Mouse (Mus musculus): ENCODE measurements around the gene C87436. TPM values are rescaled to one million over a fixed set of nuclear protein-coding genes. Genes with fewer than 3 reads are reported as not detected.
"Not testable (repeated sequence)": the region's sequence is repeated elsewhere in the genome, so short reads cannot be mapped to it uniquely, and the experiment has no call there.

The C87436 gene
- polyA plus RNA-seq, 1 experiment from 2014 or later = 25.5 TPM

DNA sequence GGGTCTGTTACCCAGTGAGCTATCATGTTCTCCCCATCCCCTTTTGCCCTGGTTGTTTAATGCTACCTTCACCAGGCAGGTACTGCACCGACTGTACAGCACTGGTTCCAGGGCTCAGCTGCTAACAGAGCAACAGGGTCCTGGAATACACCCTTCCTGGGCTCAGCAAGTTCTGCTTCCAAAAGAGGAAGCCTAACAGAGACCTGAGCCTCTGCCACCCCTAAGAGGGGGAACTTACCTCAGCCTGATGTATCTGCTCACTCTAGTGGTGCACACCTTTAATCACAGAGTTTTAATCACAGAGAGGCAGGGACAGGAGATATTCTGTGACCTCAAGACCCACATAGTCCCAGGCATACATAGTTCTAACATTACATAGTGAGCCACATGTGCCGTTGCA lies 51.8 kb downstream of the C87436 start:
- no peaks in the 10 kb centered on the region for H3K27me3 ChIP-seq
- H3K36me3 ChIP-seq = no peaks in the 10 kb centered on the region
- no peak overlapping the region for H3K4me3 ChIP-seq (replicated peaks)
- H3K4me1 ChIP-seq = peaks cover 34% of the 10 kb centered on the region
- no peak for ATAC-seq (replicated peaks; ENCODE audit: low FRiP score)
- no peaks in the 10 kb centered on the region for H3K9me3 ChIP-seq (replicated peaks)
- no peak overlapping the region for H3K27ac ChIP-seq
- no peak overlapping the region for H3K4me2 ChIP-seq
- WGBS = 95% methylated on average over 2 of the region's 2 CpGs
- no peak overlapping the region for H3K9ac ChIP-seq

DNA sequence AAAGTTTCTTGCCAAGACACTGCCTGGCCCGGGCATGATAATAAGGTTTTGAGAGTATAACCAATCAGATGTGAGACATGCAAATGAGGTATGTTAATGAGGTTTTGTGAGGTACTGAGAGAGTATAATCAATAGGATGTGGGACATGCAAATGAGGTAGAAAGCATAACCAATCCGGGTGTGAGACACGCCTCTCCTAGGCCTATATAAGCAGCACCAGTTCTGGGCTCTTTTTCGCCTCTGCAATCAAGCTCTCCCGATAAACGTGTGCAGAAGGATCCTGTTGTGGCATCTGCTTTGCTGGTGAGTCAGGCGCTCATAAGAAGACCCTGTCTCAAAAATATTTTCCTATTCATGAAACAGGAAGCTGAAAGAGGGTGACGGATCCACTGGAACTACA lies 52.2 kb downstream of the C87436 start:
- not testable (repeated sequence) for H3K27ac ChIP-seq; H3K4me3 ChIP-seq (replicated peaks); H3K27me3 ChIP-seq; H3K36me3 ChIP-seq; ATAC-seq (replicated peaks; ENCODE audit: low FRiP score); H3K4me2 ChIP-seq; H3K9me3 ChIP-seq (replicated peaks); H3K9ac ChIP-seq
- WGBS = 94% methylated on average over 8 of the region's 8 CpGs
- peaks cover 39% of the 10 kb centered on the region for H3K4me1 ChIP-seq

DNA sequence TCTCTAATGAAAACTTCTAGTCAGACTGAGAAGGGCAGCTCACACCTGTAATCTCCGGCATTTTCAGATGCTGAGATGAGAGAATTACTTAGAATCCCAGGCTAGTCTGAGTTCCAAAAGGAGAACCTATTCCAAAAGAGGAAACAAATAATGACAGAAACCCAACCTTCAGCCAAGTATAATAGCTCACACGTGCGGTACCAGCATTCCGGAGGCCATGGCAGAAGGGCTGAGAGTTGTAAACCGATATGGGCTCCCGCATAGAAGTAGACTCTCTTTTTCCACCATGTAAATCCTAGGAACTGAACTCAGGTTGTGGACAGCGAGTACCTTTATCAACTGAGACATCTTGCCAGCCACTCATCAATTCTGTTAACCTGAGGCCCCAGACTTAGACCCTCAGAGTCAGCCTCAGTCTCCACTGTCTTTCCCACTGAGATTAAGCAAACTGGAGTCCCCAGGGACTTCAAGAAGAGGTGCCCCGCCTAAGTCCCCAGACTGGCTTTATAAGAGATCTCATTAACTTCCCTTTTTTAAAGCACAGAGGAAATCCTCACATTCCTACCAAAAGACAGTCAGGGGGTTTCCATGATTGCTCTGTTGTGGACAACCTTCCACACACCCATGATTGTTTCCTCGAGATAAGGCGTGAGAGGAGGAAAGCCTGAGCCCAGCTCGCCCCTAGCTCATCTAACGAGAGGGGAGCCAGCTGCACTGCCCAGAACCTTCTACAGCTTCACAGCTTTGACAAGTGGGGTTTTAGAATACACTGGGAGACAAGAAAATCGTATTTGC lies 55.5 kb downstream of the C87436 start:
- Histone ChIP-seq H3K27me3 (no peaks in the 10 kb centered on the region), H3K4me2 (no peak overlapping the region), H3K4me1 (peaks cover 45% of the 10 kb centered on the region), H3K4me3 (replicated peaks) (no peak overlapping the region), H3K9me3 (replicated peaks) (no peaks in the 10 kb centered on the region), H3K36me3 (no peaks in the 10 kb centered on the region), H3K27ac (peak overlapping the region; percentile 16; the same call in 1 of the 2 replicates), H3K9ac (no peak overlapping the region)
- ATAC-seq (replicated peaks; ENCODE audit: low FRiP score) = no peak
- WGBS = 53% methylated on average over 13 of the region's 13 CpGs

DNA sequence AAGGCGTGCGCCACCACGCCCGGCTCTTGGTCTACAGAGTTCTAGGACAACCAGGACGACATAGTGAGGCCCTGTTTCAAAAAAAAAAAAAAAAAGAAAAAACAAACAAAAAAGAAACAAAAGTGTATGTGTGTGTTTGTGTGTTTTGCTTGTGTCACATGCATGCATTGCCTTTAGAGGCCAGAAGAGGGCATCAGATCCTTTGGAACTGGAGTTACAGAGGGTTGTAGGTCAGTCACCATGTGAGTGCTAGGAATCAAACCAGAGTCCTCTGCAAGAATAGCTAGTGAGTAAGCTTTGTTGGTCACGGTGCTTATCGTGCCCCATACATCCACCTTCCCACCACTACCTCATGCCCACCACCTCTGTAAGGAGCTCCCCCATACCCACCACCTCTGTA lies 56.6 kb downstream of the C87436 start:
- WGBS = 95% methylated on average over 7 of the region's 7 CpGs
- Histone ChIP-seq H3K27ac (no peak overlapping the region), H3K4me1 (peaks cover 55% of the 10 kb centered on the region), H3K9ac (no peak overlapping the region), H3K36me3 (no peaks in the 10 kb centered on the region), H3K9me3 (replicated peaks) (no peaks in the 10 kb centered on the region), H3K4me3 (replicated peaks) (no peak overlapping the region), H3K4me2 (no peak overlapping the region), H3K27me3 (no peaks in the 10 kb centered on the region)
- ATAC-seq (replicated peaks; ENCODE audit: low FRiP score) = no peak

DNA sequence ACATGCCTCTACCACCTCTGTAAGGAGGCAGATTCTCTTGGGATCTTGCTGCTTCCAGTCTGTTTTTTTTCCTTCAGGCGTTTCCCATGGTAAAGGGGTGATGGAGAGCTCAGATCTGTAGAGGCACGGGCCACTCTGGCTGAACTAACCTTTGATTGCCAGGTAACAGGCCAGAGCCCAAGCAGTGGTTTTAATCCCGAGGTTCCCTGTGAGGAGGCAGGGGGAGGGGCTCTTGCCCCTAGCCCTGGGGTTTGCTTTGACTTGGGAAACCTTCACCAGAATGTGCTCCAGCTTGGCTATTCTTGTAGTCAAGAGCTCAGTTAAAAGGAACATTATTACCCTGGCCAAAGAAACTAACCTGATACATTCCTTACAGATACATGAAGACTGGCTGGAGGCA lies 57.5 kb downstream of the C87436 start:
- no peak overlapping the region for H3K9ac ChIP-seq
- no peak overlapping the region for H3K4me2 ChIP-seq
- no peak overlapping the region for H3K4me3 ChIP-seq (replicated peaks)
- H3K27me3 ChIP-seq = no peaks in the 10 kb centered on the region
- H3K9me3 ChIP-seq (replicated peaks) = no peaks in the 10 kb centered on the region
- H3K27ac ChIP-seq = peak overlapping the region; percentile 32; the same call in 1 of the 2 replicates
- WGBS = 56% methylated on average over 3 of the region's 3 CpGs
- no peaks in the 10 kb centered on the region for H3K36me3 ChIP-seq
- no peak for ATAC-seq (replicated peaks; ENCODE audit: low FRiP score)
- peaks cover 60% of the 10 kb centered on the region for H3K4me1 ChIP-seq

DNA sequence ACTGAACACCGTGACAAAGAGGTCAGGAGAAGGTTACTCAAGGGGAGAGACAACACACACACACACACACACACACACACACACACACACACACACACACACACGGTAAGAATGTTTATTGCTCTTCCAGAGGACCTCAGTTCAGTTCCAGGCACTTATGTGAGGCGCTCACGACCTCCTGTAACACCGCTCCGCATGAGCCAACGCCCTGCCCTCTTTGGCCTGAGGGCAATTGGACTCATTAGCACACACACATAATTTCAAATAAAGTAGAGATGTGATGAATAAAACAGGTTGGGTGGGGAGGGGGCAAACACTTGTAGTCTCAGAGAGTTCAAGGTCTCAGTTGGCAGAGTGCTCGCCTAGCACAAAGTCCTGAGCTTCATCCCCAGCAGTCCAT lies 58.0 kb downstream of the C87436 start:
- ATAC-seq (replicated peaks; ENCODE audit: low FRiP score) = no peak
- Histone ChIP-seq H3K36me3 (no peaks in the 10 kb centered on the region), H3K4me1 (peaks cover 60% of the 10 kb centered on the region), H3K27ac (peak overlapping the region; percentile 92), H3K27me3 (no peaks in the 10 kb centered on the region), H3K9me3 (replicated peaks) (no peaks in the 10 kb centered on the region), H3K4me3 (replicated peaks) (0 out of 2 replicates have a peak overlapping the region, but pooled peaks have one; percentile 38), H3K9ac (no peak overlapping the region), H3K4me2 (peak overlapping the region; percentile 55)
- WGBS = 65% methylated on average over 8 of the region's 8 CpGs

DNA sequence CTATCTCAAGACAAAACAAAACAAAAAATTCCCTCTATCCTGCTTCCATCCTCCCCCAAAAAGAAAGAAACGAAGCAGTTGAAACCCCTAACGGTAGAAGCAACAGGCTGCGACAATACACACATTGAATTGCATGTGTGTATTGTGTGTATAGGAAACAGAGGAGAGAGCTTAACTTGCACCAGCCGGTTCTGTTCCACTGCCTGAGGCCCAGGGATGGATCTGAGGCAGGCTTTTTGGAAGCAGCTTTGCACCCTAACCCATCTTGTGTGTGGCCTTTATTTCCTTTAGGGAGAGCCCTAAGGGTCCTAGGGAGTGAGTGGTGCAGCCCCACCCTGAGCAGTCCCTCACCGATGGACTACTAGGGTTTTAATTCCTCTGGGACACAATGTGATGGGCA lies 58.4 kb downstream of the C87436 start:
- Histone ChIP-seq H3K9me3 (replicated peaks) (no peaks in the 10 kb centered on the region), H3K4me1 (peaks cover 60% of the 10 kb centered on the region), H3K27me3 (no peaks in the 10 kb centered on the region), H3K36me3 (no peaks in the 10 kb centered on the region), H3K9ac (peak overlapping the region; percentile 16; the same call in 1 of the 2 replicates), H3K4me3 (replicated peaks) (peak overlapping the region; percentile 38), H3K27ac (peak overlapping the region; percentile 92), H3K4me2 (peak overlapping the region; percentile 55)
- ATAC-seq (replicated peaks; ENCODE audit: low FRiP score) = no peak
- 45% methylated on average over 5 of the region's 5 CpGs for WGBS

DNA sequence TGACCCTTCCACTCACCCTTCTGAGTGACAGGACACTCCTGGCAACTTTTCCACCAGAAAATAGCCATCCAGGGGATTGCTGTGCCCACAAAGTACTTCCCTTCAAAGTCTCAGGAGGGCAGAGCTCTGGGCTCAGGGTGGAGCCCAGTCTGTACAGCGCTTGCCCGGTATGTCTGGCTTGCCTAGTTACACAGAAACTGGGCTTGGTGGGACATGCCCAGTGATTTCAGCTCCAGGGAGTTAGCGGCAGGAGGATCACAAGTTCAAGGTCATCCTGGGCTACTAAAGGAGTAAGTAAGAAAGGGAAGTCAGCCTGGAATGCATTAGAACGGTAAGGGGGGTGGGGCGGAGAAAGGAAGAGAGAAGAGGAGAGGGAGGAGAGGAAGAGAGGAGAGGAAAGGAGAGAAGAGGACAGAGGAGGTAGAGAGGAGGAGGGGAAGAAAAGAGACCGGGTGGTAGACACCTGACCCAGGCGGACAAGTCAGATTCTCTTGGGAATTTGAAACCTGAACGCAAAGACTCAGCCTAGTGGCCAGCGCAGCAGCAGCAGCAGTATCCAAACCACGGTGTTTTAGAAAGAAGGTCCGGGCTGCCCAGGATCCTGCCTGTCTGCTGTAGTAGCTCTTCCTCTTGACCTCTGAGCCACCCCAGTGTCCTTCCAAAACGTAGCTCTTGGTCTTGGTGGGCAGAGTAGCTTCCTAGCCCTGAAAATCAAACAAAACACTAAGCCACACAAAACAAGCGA lies 59.1 kb downstream of the C87436 start:
- Histone ChIP-seq H3K9ac (peak overlapping the region; percentile 16; the same call in 1 of the 2 replicates), H3K4me3 (replicated peaks) (peak overlapping the region; percentile 38), H3K27me3 (no peaks in the 10 kb centered on the region), H3K36me3 (no peaks in the 10 kb centered on the region), H3K4me1 (peaks cover 60% of the 10 kb centered on the region), H3K9me3 (replicated peaks) (no peaks in the 10 kb centered on the region), H3K4me2 (peak overlapping the region; percentile 55), H3K27ac (peak overlapping the region; percentile 92)
- ATAC-seq (replicated peaks; ENCODE audit: low FRiP score) = peak; percentile 50
- 11% methylated on average over 13 of the region's 13 CpGs for WGBS

DNA sequence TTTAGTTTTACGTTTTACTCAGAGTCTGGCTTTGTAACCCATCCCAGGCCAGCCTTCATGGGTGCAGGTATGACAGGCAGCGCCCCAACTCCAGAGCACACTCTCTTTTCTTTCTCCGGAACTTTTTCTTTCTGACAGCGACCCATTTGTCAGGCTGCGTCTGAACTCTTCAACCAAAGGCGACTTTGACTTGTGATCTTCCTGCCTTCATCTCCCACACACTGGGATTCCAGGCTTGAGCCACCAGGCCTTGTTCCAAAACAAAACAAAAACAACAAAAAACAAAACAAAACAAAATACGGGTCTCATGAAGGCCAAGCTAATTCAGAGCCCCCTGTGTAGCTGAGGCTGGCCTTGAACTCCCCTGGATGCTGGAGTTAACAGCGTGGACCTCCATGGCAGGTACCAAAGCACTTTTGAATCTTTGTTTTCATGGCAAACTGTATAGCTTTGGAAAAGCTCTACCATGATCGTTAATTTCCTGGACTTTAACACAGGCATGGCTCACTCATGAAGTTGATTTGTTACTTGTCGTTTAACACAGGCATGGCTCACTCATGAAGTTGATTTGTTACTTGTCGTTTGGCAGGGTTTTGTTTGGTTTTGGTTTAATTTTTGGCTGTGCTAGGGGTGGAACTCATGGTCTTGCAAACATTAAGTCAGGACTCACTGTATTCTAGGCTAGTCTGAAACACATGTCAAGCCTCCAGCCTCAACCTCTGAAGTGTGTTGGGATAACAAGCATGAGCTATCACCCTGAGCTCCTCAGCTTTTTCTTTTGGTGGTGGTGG lies 60.0 kb downstream of the C87436 start:
- no peak for ATAC-seq (replicated peaks; ENCODE audit: low FRiP score)
- WGBS = 35% methylated on average over 11 of the region's 11 CpGs

DNA sequence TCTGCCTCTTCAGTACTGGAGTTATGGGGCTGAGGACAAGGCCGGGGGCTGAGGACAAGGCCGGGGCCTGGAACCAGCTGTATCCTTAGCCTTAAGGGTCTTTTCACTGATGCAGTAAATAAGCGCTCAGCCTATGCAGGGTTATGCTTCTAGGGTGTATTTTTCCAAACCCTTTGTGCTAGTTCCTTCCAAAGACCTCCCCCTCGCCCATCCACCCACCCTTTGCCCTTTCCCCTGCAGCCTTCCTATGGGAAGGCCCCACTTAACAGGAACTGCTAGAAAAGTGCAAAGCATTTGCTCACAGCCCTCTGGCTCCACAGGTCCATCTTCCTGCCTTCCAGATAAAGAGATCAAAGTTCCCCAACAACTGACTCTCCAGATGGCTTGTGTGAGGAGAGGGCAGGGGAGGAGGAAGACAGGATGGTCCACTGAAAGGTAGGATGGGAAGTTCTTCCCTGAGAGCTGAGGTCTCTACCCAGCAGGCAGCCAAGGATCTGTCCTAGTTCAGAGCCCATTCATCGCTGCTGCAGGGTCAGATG lies 61.5 kb downstream of the C87436 start:
- H3K4me3 ChIP-seq (replicated peaks) = no peak overlapping the region
- H3K9ac ChIP-seq = no peak overlapping the region
- H3K27ac ChIP-seq = peak overlapping the region; percentile 92
- 50% methylated on average over 5 of the region's 5 CpGs for WGBS
- peaks cover 57% of the 10 kb centered on the region for H3K4me1 ChIP-seq
- no peaks in the 10 kb centered on the region for H3K27me3 ChIP-seq
- no peaks in the 10 kb centered on the region for H3K9me3 ChIP-seq (replicated peaks)
- H3K4me2 ChIP-seq = no peak overlapping the region
- no peaks in the 10 kb centered on the region for H3K36me3 ChIP-seq
- ATAC-seq (replicated peaks; ENCODE audit: low FRiP score) = no peak; the same call in 1 of the 2 replicates

More for the DNA sequence above, 60.0 kb downstream of the C87436 start:
- Histone ChIP-seq H3K27me3 (no peaks in the 10 kb centered on the region), H3K9me3 (replicated peaks) (no peaks in the 10 kb centered on the region), H3K27ac (peak overlapping the region; percentile 92), H3K4me3 (replicated peaks) (peak overlapping the region; percentile 38), H3K9ac (peak overlapping the region; percentile 16; the same call in 1 of the 2 replicates), H3K36me3 (no peaks in the 10 kb centered on the region), H3K4me2 (peak overlapping the region; percentile 55), H3K4me1 (peaks cover 60% of the 10 kb centered on the region)

DNA sequence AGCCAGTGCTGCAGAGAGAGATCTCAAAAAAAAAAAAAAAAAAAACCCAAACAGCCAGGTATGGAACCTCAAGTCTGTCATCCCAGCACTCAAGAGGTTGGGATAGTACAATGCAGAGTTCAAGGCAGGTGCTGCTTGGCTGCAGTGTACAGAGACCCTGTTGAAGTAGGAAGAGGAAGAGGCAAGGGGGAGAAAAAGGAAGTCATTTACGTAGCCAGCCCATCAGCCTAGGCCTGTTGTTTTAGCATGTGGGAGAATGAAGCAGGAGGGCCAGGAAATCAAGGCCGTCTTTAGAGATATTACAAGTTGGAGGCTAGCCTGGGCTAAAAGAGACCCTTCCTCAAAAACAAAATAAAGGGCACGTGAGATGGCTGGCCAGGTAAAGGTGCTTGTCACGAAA lies 65.3 kb downstream of the C87436 start:
- 88% methylated on average over 4 of the region's 4 CpGs for WGBS
- Histone ChIP-seq H3K36me3 (no peaks in the 10 kb centered on the region), H3K4me3 (replicated peaks) (no peak overlapping the region), H3K9me3 (replicated peaks) (no peaks in the 10 kb centered on the region), H3K27me3 (no peaks in the 10 kb centered on the region), H3K9ac (no peak overlapping the region), H3K27ac (no peak overlapping the region), H3K4me1 (peaks cover 22% of the 10 kb centered on the region), H3K4me2 (no peak overlapping the region)
- ATAC-seq (replicated peaks; ENCODE audit: low FRiP score) = no peak

All from kidney, embryonic 15.5 days (tissue).